Mouse (Mus musculus) CD4-positive, CD25-positive, alpha-beta regulatory T cell, adult 2 months (primary cell): ENCODE data around the gene Tmem198.

Experiments used
- DNase-seq: peaks from one replicate; pipeline ENCODE4 v3.0.0-alpha.2; 2012; ENCODE audit warnings: low read depth, low spot score

Gene Tmem198

DNA sequence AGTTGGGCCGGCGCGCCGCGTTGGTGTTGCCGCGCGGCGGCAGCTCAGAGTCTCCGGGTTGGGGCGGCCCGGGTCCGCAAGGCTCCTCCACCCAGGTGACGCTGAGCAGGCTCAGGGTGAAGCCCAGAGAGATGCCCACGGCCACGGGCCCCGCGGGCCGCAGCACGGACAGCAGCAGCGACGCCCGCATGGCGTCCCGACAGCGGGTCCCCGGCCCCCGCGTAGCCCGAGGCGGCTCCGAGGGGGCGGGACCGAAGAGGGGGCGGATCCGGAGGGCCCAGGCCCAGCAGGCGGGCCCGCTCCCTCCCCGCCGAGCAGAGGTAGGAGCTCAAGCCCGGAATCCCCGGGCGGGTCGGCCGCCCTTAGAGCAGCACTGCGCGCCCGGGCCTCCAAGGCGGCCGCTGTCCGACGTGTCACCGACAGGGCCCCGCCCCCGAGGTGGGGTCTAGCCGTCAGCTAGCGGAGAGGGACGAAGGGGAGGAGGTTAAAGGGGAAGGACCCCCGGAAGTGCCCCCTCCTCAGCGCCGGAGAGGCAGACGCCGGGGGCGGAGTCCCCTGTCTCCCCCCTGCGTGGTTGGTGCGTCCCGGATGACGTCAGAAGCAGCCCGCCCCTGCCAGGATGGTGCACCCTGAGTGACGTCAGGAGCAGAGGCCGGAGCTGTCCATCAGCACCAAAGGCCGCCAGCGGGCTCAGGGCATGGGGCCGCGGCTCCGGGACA, at the start of gene Tmem198, which contains the start of gene Chpf:
Gene Tmem198 (plus strand): TSS at position 617 of the 719 bp plus-strand sequence.
Gene Chpf (minus strand): TSS at position 392 of the 719 bp plus-strand sequence.
- peak; percentile 96 for DNase-seq

DNA sequence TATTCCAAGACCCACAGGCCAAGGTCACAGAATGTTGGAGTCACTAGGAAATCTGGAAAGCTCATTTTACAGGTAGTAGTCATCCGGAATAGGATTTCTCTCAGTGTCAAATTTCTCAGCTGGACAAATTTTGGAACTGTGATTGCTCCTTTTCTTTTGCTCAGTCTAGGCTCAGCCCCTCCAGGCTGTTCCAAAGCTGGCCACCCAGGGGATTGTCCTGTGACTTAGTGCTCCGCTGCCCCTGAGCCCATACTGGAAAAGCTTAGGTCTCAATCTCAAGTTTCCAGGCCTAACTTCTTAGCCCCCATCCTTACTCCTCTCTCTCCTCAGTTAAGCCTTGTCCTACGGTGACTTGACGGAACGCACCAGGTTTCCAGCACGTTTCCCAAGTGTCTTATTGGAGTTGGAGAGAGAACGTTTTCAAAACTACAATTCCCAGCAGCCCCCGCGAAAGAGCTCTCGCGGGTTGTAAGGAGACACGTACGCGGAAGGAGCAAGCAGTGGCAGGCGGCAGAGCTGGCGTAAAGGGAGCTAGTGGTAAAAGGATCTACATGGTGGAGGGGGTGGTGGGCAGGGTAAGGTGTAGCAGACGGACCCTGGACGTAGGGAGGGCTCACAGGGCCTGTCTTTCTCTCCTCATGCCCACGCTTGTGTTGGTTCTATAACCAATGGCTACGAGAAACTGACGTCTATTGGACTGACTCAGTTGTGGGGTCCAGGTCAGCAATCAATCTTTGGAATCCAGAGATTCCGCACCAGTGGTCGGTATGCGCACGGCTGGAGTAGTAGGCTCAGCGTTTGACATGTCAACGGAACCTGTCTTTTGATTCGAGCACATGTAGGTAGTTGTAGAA, 43.6 kb upstream of the Tmem198 start, which contains the start of gene Gmppa:
Gene Gmppa (plus strand): TSS at position 456 of the 854 bp plus-strand sequence.
- DNase-seq = peak; percentile 81

DNA sequence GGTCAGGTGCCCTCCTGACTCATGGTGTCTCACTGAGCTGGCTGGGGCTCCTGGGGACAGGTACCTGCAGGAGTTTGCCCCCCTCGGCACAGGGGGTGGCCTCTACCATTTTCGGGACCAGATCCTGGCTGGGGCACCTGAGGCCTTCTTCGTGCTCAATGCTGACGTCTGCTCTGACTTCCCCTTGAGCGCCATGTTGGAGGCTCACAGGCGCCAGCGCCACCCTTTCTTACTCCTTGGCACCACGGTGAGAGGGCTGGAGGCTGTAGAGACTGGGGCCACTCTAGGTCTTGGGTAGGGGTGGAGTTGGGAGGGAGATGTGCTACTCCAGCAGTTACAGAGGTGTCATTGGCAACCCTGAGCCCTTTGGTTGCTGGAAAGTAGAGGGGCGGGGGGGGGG, 40.5 kb upstream of the Tmem198 start:
- no peak for DNase-seq

DNA sequence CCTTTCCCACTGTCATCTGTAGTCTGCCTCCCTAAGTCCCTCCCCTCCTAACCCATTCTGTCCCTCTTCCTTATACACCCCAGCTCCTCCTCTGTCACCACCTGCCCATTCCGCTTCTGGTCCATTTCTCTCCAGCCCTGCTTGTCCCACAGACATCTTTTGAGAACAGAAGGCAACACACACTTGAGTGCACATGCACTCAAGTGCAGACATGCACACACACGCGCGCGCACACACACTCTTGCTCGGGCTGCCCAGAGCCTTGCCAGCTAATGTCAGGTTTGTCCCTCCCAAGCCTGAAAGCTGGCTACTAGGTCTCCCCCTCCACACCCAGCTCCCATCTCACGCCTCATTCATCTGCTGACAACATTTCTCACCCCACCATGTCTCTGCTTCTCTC, 38.7 kb upstream of the Tmem198 start:
- DNase-seq = no peak

DNA sequence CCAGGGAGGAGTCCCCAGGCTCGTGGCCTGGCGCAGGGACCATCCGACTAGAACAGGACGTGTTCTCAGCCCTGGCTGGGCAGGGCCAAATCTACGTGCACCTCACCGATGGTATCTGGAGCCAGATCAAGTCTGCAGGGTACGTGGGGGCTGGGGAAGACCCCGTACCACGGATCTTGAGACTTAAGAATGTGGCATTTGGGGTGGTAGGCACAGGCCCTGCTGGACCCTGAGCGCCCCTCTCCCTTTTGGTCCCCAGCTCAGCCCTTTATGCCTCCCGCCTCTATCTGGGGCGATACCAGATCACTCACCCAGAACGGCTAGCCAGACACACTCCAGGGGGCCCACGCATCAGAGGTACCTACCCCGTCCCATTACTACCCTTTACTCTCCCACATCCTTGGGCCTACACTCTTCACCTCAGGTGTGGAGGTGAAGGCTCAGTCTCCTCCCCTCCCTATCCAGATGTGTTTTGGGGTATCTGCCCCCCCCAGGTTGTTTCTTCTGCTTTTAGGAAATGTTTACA, 37.8 kb upstream of the Tmem198 start:
- DNase-seq = no peak

DNA sequence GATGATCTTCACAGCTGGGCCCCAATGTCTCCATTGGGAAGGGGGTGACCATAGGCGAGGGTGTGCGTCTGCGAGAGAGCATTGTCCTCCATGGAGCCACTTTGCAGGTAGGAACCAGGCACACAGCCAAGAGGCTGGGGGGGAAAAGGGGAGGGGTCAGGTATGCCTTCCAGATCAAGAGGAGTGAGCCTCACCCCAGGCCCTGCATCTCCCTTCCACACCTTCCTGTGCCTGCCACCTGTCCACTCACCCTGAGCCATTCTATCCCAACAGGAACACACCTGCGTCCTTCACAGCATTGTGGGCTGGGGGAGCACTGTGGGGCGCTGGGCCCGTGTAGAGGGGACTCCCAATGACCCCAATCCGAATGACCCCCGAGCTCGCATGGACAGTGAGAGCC, 37.2 kb upstream of the Tmem198 start:
- DNase-seq = no peak

DNA sequence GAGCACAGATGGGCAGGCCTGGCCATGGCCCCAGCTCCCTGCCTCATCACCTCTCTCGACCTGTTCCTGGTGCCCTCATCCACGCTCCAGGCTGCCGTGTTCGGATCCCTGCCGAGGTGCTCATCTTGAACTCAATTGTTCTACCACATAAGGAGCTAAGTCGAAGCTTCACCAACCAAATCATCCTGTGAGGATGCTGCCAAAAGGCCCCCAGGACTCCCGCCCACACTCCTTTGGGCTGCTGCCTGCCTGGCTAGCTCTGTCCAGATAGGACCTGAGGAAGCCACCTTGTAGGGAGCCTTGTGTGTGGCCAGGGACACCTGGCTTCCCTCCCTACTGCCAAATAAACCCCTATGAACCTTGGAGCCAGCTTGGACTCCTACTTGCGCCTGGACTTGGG, 36.5 kb upstream of the Tmem198 start:
- DNase-seq = no peak

DNA sequence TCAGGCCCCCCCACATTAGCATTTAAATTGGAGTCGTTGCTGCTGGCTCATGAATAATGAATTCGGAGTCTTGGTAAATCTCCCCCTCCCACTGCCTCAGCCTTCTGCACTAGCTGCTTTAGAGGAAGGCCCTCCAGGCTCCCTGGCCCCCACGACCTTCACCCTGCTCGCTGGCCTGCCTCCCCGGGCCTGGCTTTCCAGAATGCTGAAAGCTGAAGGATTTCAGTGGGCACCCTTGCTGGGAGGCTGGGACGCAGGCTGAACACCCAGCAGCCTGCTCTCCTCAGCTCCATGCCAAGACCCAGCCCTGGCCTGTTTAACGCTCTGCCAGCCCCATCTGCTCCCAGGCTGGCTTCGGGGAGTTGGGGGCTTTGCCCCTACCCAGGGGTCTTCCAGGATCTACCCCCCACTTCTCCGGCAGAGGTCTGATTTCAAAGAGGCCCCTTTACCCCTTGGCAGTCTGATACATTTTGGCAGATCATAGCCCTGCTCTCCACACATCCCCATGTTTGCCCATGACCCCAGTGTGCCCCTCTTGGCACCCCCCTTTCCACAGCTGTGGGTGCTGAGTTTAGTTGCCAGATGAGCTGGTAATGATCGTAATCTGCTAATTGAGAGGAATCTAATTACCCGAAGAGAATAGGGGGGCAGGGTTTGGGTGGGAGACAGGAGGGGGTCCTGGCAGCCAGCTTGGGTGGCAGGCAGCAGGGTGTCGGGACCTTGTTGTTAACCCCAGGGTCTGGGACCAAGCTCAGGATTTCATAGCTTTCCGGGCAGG, 35.9 kb upstream of the Tmem198 start:
- DNase-seq = no peak

DNA sequence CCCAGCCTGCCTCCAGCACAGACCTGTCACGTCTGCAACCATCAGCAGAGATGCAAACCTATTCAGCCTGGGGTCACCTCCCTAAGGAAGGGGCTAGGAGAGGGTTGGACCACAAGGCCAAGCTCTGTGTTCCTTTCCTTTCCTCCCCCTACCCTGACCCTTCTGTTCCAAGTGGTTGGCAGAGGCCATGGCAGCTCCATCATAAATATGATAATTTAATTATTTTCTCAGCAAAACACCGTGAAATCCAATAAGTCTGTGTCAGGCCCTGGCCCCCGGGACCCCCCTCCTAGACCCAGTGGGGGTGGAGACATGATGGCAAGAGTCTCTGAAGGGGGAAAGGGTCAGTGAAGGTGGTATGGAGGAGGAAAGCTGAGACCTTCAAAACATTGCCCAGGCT, 35.1 kb upstream of the Tmem198 start:
- DNase-seq = no peak

DNA sequence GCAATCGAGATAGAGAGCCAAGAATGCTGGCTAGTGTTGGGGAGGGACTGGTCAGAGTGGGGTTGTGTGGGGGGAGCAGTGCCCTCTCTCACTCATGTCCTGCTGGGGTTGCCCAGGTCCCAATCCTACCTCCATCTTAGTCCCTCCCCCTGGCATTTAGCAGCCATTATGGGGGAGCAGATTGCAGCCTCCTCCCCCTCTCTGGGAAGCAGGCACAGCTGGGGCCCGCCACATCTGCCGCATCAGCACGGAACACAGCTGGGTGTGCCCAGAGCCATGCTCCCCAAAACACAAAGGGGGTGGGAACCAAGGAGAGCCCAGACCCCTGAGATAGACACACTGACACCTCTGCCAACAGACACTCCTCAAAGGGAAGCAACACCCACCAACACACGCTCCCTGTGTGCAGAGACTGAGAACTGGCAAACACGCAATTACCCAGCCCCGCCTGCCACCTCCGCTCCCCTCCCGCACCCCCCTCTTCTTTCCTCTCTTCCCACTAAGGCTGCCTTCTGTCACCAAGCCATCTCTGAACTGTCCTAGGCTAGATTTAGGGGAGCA, 34.1 kb upstream of the Tmem198 start:
- DNase-seq = no peak

DNA sequence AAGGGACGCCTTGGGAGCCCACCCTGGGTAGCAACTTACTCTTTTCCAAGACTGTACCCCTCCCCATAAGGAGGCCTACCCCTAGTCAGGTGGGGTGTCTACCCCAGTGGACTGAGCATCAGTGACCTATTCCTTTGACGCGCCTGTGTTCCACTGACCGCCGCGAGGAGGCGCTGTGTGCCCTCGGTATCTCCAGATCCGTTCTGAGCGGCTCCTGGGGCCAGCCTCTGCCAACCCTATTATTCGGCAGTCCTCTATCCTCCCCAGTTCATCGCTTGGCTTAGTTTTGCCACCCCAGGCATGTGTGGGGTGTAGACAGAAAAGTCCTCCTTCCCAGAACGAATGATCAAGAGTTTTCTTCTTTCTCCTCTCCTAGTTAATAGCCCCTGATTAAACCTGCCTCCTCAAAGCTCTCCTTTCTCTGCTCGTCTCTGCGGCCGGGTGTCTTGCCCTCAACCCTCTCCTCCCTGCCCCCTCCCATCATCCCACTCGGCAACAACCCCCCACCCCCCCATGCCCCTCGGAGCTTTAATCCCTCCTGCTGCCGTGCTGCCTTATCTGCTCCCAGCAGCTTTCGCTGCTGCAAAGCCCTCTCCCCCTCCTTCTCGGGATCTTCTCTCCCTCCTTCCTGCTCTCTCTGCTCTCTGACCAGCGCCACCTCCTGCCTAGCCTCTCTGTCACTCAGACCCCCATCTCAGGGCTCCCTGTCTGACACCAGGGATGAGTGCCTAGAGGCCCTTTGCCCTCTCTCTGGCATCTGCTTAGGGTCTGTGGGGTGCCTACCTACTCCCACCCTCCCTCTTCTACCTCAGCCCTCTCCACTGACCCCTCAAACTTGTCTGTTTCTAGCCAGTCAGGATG, 33.4 kb upstream of the Tmem198 start:
- peak; percentile 86 for DNase-seq

DNA sequence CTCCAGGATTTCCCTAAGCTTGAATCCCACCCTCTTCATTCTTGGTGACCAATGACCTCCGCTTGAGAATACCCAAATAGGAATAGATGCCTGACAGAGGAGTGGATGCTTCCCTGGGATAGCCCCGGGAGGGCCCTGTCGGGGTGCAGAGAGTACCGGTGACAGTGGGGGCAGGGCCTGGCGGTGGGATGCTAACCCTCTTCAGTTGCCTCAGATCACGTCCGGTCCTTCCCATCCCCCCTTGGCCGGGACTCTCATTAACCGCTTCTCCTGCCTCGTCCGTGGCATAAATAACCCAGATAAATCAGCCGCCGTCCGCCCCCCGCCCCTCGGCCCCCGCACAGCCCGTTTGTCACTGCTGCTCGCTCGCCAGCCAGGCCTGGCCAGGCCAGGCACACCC, 32.7 kb upstream of the Tmem198 start:
- no peak for DNase-seq

DNA sequence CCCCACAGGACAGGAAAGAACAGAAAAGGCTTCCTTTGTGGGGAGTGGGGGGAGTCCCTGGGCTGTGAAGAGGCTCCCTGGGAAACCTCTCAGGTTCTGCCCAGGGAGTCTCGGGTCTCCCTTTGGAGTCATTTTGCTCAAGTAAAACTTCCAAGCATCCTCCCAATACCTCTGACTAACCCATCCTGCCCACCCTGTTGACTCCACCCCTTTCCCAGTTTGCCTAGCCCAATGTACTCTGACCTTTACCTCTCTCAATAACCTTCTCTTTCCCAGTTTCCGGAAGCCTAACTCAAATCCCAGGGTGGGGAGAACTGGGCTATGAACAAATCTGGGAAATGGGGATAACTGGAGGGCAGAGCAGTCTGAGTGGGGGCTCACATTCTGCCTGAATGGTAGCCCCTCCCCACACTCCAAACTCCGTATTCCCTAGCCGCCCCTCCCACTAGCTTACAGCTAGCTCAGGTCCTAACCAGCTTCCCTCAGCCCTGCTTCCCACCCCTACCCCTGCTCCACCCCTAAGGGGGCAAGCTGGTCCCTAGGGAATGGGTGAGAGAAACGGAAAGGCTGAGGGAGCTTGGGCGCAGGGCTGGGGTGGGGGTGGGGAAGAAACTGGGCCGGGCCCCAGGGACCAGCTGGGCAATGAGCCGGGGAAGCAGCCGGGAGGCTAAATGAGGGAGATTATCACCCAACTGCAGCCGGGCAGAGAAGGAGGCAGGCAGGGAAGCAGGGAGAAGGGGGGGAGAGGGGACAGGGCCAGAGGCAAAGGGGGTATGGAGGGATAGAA, 31.9 kb upstream of the Tmem198 start:
- DNase-seq = no peak

DNA sequence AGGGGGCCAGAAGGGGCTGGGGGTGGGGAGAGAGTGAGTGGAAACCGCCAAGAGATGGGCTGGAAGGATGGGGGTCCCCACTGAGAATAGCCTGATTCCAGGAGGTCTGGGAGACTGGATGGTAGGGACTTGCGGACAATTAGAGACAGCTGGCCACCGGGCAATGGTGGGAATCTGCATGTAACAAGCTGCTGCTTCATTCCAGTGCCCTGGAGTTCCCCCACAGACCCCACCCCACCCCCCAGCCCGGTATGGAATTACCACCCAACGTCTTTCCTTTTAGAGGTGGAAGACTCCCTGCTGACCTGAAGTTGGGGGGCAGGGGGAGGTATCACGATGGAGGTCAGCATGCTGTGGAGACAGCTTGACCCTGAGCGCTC, 31.3 kb upstream of the Tmem198 start:
- no peak for DNase-seq

DNA sequence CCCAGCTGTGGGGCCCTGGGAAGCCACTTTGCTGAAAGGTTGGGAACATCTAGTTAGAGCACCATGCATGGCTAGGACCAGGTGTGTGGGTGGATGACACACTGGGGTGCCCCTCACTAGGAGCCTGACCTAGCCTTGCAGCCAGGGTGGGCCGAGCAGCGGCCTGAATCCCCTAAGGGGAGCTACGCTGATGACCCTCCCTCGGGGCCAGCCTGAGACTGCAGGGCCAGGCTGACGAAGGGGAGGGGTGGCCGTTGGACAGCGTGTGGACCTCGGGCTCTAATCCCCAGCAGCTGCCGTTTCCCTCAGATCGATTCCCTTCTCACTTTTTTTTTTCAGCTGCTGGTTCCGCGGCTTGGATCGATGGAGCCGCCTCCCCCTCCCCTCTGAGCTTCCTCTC, 30.4 kb upstream of the Tmem198 start:
- DNase-seq = no peak

DNA sequence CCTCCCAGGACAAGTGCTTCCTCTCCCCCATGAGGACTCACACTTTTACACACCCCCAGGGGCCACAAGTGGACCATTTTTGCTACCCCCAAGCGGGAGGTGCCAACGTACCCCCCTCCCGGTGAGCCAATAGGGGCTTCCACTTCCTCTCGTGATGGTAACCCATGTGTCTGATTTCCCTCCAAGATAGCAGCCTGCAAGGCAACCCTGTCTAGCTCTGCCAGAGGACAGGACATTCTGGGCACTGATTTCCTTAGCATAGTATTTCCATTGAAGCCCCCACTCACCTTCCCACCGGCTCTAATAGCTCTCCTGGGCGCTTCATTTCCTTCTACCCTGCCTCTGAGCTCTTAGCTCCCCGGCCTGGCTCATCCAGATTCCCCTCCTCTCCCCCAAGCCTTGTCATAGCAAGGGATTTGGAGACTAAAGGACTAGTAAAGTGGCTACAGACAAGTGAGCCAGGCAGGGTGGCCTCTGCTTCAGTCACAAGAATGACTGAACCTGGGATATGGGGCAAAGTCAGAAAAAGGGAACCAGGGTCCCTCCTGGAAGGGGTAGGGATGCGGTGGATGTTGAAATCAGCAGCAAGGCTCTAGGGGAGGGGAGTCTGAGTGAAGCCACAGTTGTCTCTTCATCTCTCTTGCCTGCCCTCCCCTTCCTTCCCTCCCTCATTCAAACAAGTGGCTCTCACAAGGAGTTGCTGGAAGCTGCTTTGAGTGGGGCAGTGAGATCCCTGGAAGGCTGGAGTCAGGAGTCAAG, 29.8 kb upstream of the Tmem198 start:
- no peak for DNase-seq

DNA sequence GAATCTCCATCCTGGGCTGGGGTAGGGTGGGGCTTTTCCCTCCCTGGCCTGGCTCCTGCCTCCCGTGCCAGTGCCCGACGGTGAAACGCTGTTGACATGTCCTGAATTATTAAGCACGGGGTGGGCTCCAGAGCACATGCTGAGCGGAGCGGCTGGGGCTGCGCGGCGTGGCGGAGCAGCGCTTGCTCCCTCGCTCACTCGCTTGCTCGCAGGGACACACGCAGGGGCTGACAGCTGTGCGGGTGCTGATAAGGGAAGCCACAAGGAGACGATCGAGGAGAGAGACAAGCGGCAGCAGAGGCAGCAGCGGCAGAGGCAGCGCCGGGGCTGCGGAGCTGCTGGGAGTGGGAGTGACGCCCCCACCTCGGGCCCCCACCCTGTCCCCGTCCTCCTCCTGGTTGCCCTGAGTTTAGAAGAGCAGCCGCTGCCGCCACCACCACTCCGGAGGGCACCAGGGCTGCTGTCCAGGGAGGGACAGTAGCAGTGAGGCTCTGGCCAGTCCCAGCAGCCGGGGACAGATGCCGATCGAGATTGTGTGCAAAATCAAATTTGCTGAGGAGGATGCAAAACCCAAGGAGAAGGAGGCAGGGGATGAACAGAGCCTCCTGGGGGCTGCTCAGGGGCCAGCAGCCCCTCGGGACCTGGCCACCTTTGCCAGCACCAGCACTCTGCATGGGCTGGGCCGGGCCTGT, 28.9 kb upstream of the Tmem198 start, which contains the start of gene Asic4:
Gene Asic4 (plus strand): TSS at position 123 of the 692 bp plus-strand sequence.
- no peak for DNase-seq

DNA sequence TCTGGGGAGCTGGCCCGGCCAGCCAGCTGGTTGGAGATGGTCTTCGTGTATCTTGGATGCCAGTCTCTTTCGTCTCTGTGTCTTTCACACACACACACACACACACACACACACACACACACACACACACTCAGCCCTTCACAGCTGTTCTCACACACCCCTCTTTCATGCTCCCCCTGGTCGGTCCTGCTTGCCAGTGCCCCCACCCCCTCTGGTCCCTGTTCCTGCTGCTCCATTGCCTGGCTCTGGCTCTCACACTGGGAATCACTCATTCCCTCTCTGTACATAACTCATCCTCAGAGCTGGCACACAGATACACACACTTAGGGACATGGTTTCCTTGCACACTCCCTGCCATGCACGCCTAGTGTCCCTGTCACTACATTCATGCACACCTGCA, 27.4 kb upstream of the Tmem198 start:
- DNase-seq = no peak
